Mouse (Mus musculus): ENCODE results near the gene Olfr1014.

DNA sequence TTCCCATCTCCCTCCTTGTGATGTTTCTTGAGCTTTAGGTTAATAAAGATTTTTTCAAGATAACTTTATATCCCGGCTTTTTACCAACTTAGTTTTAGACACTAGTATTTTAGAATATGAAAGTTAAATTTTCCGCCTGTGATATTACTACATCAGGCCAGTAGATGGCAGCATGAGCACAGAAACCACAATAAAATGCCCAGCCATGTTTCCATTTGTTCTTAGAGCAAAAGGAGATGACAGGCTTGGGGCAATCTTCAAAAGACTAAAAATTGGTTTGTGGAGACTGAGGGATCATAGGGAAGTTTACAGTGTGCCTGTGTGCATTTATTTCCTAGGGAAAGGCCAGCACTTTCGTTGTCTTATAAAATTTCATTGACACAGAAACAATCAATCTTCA lies 46.7 kb upstream of the Olfr1014 start:
- TF ChIP-seq CTCF (IDR thresholded peaks at IDR 0.05; ENCODE audit: extremely low read depth, insufficient read depth, low read length) (peak; percentile 37; the same call in 1 of the 2 replicates), POLR2A (IDR thresholded peaks at IDR 0.05; ENCODE audit: extremely low read depth, insufficient read depth, low read length) (no peak)
